Mouse (Mus musculus): ENCODE measurements around the gene Sdf4. TPM values are rescaled to one million over a fixed set of nuclear protein-coding genes. Genes with fewer than 3 reads are reported as not detected.

The Sdf4 gene
- total RNA-seq, 2 experiments from 2014 or later: 136 to 139 TPM

- DNase-seq (ENCODE audit: extremely low spot score in 1 of 2, low spot score in 2 of 2): peak in 1 of 2 experiments; percentile 17
- intact Hi-C loops (cut with DNase I): no loop called here
These were observed 803 bp upstream of the Sdf4 start for GRCm38 (mm10) chr4:155991908-155992230.

- intact Hi-C loops (cut with DNase I): no loop called here
- DNase-seq (ENCODE audit: extremely low spot score in 1 of 2, low spot score in 2 of 2): peak; percentile 94 to 95
These were observed 355 bp downstream of the Sdf4 start for GRCm38 (mm10) chr4:155992906-155993547.

GRCm38 (mm10) chr4:155993606-155994005 is 934 bp downstream of the Sdf4 start:
- no peak for DNase-seq (ENCODE audit: extremely low spot score in 1 of 2, low spot score in 2 of 2)
- intact Hi-C loops (cut with DNase I): no loop called here

GRCm38 (mm10) chr4:156004109-156004508 is 11.4 kb downstream of the Sdf4 start:
- intact Hi-C loops (cut with DNase I): no loop called here
- no peak for DNase-seq (ENCODE audit: extremely low spot score in 1 of 2, low spot score in 2 of 2)

- no peak for DNase-seq (ENCODE audit: extremely low spot score in 1 of 2, low spot score in 2 of 2)
- intact Hi-C loops (cut with DNase I): no loop called here
These were observed 15.7 kb downstream of the Sdf4 start for GRCm38 (mm10) chr4:156008369-156008768.

- DNase-seq (ENCODE audit: extremely low spot score in 1 of 2, low spot score in 2 of 2): no peak
- intact Hi-C loops (cut with DNase I): no loop called here
These were observed 21.0 kb downstream of the Sdf4 start, which contains the start of gene Tnfrsf4 for GRCm38 (mm10) chr4:156013637-156014036. Tnfrsf4 (plus strand) TSS chr4:156013843.

GRCm38 (mm10) chr4:156014436-156014835 is 21.8 kb downstream of the Sdf4 start:
- intact Hi-C loops (cut with DNase I): no loop called here
- no peak for DNase-seq (ENCODE audit: extremely low spot score in 1 of 2, low spot score in 2 of 2)

GRCm38 (mm10) chr4:156019771-156020170 is 27.1 kb downstream of the Sdf4 start:
- intact Hi-C loops (cut with DNase I): no loop called here

GRCm38 (mm10) chr4:156021381-156021780 is 28.7 kb downstream of the Sdf4 start:
- intact Hi-C loops (cut with DNase I): no loop called here
- no peak for DNase-seq (ENCODE audit: extremely low spot score in 1 of 2, low spot score in 2 of 2)

More at GRCm38 (mm10) chr4:156019771-156020170, 27.1 kb downstream of the Sdf4 start:
- peak in 1 of 2 experiments; percentile 37 for DNase-seq (ENCODE audit: extremely low spot score in 1 of 2, low spot score in 2 of 2)

- intact Hi-C loops (cut with DNase I): no loop called here
These were observed 29.3 kb downstream of the Sdf4 start for GRCm38 (mm10) chr4:156021942-156022419.

GRCm38 (mm10) chr4:156023520-156023919 is 30.8 kb downstream of the Sdf4 start:
- no peak for DNase-seq (ENCODE audit: extremely low spot score in 1 of 2, low spot score in 2 of 2)
- intact Hi-C loops (cut with DNase I): no loop called here

More at GRCm38 (mm10) chr4:156021942-156022419, 29.3 kb downstream of the Sdf4 start:
- no peak for DNase-seq (ENCODE audit: extremely low spot score in 1 of 2, low spot score in 2 of 2)

- no peak for DNase-seq (ENCODE audit: extremely low spot score in 1 of 2, low spot score in 2 of 2)
- intact Hi-C loops (cut with DNase I): no loop called here
These were observed 31.5 kb downstream of the Sdf4 start for GRCm38 (mm10) chr4:156024184-156024583.

GRCm38 (mm10) chr4:156026013-156026412 is 33.3 kb downstream of the Sdf4 start, which contains the start of gene Tnfrsf18:
Tnfrsf18 (plus strand) TSS chr4:156026164.
- intact Hi-C loops (cut with DNase I): loop anchor here (5.0 kb wide), 1 partner anchor 81 kb away; the partner anchor contains the start of gene 9430015G10Rik

GRCm38 (mm10) chr4:156028580-156028979 is 35.9 kb downstream of the Sdf4 start:
- intact Hi-C loops (cut with DNase I): loop anchor here (5.0 kb wide), 1 partner anchor 79 kb away; the partner anchor contains the start of gene 9430015G10Rik
- DNase-seq (ENCODE audit: extremely low spot score in 1 of 2, low spot score in 2 of 2): no peak

More at GRCm38 (mm10) chr4:156026013-156026412, 33.3 kb downstream of the Sdf4 start, which contains the start of gene Tnfrsf18:
- peak in 1 of 2 experiments; percentile 87 for DNase-seq (ENCODE audit: extremely low spot score in 1 of 2, low spot score in 2 of 2)

GRCm38 (mm10) chr4:156030651-156031118 is 38.0 kb downstream of the Sdf4 start:
- DNase-seq (ENCODE audit: extremely low spot score in 1 of 2, low spot score in 2 of 2): no peak
- intact Hi-C loops (cut with DNase I): loop anchor here (5.0 kb wide), 1 partner anchor 67 kb away; no protein-coding TSS in a partner anchor

- intact Hi-C loops (cut with DNase I): loop anchor here (5.0 kb wide), 1 partner anchor 66 kb away; no protein-coding TSS in a partner anchor
- no peak for DNase-seq (ENCODE audit: extremely low spot score in 1 of 2, low spot score in 2 of 2)
These were observed 38.6 kb downstream of the Sdf4 start for GRCm38 (mm10) chr4:156031255-156031592.

- peak; percentile 82 to 88 for DNase-seq (ENCODE audit: extremely low spot score in 1 of 2, low spot score in 2 of 2)
- intact Hi-C loops (cut with DNase I): loop anchor here (5.0 kb wide), 1 partner anchor 66 kb away; no protein-coding TSS in a partner anchor
These were observed 39.1 kb downstream of the Sdf4 start for GRCm38 (mm10) chr4:156031593-156032391.

- no peak for DNase-seq (ENCODE audit: extremely low spot score in 1 of 2, low spot score in 2 of 2)
- intact Hi-C loops (cut with DNase I): loop anchor here (5.0 kb wide), 1 partner anchor 64 kb away; no protein-coding TSS in a partner anchor
These were observed 40.2 kb downstream of the Sdf4 start for GRCm38 (mm10) chr4:156032856-156033255.

- no peak for DNase-seq (ENCODE audit: extremely low spot score in 1 of 2, low spot score in 2 of 2)
- intact Hi-C loops (cut with DNase I): loop anchor here (5.0 kb wide), 1 partner anchor 64 kb away; no protein-coding TSS in a partner anchor
These were observed 40.9 kb downstream of the Sdf4 start for GRCm38 (mm10) chr4:156033476-156034119.

Data from left cerebral cortex, postnatal 10 days (tissue).